ENCODE assay signal across 24 mouse cellular contexts in the genomic region with DNA sequence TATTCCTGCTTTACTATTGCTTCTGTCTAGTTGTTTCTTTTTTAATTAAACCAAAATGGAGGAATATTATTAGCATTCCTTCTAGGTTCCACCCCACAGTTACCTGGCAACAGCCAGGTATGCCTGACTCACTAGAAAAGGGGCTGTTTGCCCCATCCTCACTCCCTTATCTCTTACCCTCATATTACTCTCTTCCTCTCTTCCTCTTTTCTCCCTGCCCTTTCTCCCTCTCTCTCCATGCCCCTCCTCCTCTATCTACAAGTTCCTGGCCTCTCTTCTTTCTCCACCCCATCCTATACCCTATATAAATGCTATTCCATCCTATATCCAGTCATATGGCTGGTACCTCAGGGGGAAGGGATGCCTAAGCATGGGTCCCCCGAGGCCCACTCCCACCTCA.
DNase-seq lines count a peak whose midpoint lies in the region; ATAC-seq and TF ChIP-seq lines count a peak whose summit lies in the region.
"Had no signal": no experiment of that assay in that cellular context is flagged by ENCODE, and none has a peak within 500 bp of the region (broad histone marks: within the 10 kb centered on the region; RNA-seq: fewer than 3 reads in every experiment).

No protein-coding gene starts in this region.

- H3K9me3 ChIP-seq in liver, embryonic 12.5 days (replicated peaks): no peaks in the 10 kb centered on the region; the same call in 1 of the 2 replicates
- no peaks in the 10 kb centered on the region for H3K9me3 ChIP-seq in liver, postnatal 0 days (ENCODE audit: low read length)
- no peaks in the 10 kb centered on the region for H3K9me3 ChIP-seq in G1E (replicated peaks)
- no peaks in the 10 kb centered on the region for H3K9me3 ChIP-seq in MEL (replicated peaks; ENCODE audit: insufficient read depth, low read length)

- no peaks in the 10 kb centered on the region for H3K79me2 ChIP-seq in MEL (ENCODE audit: control insufficient read depth, insufficient read depth, low read length, poor library complexity)

- 0 out of 2 replicates have a peak, but pooled peaks cover 4% of the 10 kb centered on the region for H3K4me1 ChIP-seq in liver, embryonic 12.5 days
- no peaks in the 10 kb centered on the region for H3K4me1 ChIP-seq in liver, postnatal 0 days (ENCODE audit: insufficient read depth)
- peaks cover 13% of the 10 kb centered on the region for H3K4me1 ChIP-seq in G1E (ENCODE audit: insufficient read depth, low read depth, low read length)
- peaks cover 23 to 31% of the 10 kb centered on the region in 2 experiments for H3K4me1 ChIP-seq in MEL (ENCODE audit: control insufficient read depth in 1 of 2, insufficient read depth in 2 of 2, low read length in 2 of 2)

- H3K9ac ChIP-seq in liver, embryonic 12.5 days: no peak overlapping the region
- H3K9ac ChIP-seq in liver, postnatal 0 days (replicated peaks): no peak overlapping the region
- no peak overlapping the region for H3K9ac ChIP-seq in MEL (ENCODE audit: control insufficient read depth, low read depth, low read length, poor library complexity, severe bottlenecking)

- peaks cover 10% of the 10 kb centered on the region for H3K36me3 ChIP-seq in liver, embryonic 12.5 days
- 0 out of 2 replicates have a peak, but pooled peaks cover 2% of the 10 kb centered on the region for H3K36me3 ChIP-seq in liver, postnatal 0 days (replicated peaks; ENCODE audit: insufficient read depth, low read length)
- H3K36me3 ChIP-seq in G1E (replicated peaks): peaks cover 26% of the 10 kb centered on the region
- H3K36me3 ChIP-seq in MEL (ENCODE audit: control insufficient read depth in 1 of 2, insufficient read depth in 2 of 2, low read length in 2 of 2): peaks cover 0 to 38% of the 10 kb centered on the region in 2 experiments; a peak in 2 of 4 replicates

- H3K4me2 ChIP-seq in liver, embryonic 12.5 days: no peak overlapping the region
- no peak overlapping the region for H3K4me2 ChIP-seq in liver, postnatal 0 days (ENCODE audit: low read depth, low read length)

- WGBS in liver, embryonic 12.5 days (ENCODE audit: insufficient replicate concordance): 85% methylated on average over 1 of the region's 1 CpGs
- WGBS in liver, postnatal 0 days (ENCODE audit: insufficient replicate concordance): 79% methylated on average over 1 of the region's 1 CpGs

- no peak for TF ChIP-seq EP300 in liver, postnatal 0 days (IDR thresholded peaks at IDR 0.05; ENCODE audit: low read depth)
- peak; percentile 57 to 63 for TF ChIP-seq EP300 in MEL (IDR thresholded peaks at IDR 0.05; ENCODE audit: low read depth in 1 of 2, low read length in 2 of 2)

- DNase-seq in liver, postnatal 0 days: no peak
- no peak for DNase-seq in G1E (ENCODE audit: low spot score)
- peak; percentile 59 for DNase-seq in MEL (ENCODE audit: low read depth, low spot score)
- peak; percentile 50 for DNase-seq in MEL-GATA-1-ER (ENCODE audit: extremely low read depth, low read depth)
- DNase-seq in cerebellum, postnatal 25 days: no peak
- DNase-seq in left cerebral cortex, adult 9 months (ENCODE audit: low spot score in 2 of 2): no peak
- DNase-seq: adrenal gland, adult 2 months; adrenal gland, adult 8-10 months; adrenal gland, postnatal 10 days; adrenal gland, postnatal 14 days; adrenal gland, postnatal 25 days; adrenal gland, postnatal 36 days; B cell, adult 2 months; cerebellum, adult 11 months; cerebellum, adult 11-12 months; cerebellum, adult 18-20 months; cerebellum, adult 2 months; cerebellum, adult 8-10 months had no signal

- no peaks in the 10 kb centered on the region for H3K27me3 ChIP-seq in liver, embryonic 12.5 days (replicated peaks)
- H3K27me3 ChIP-seq in liver, postnatal 0 days (ENCODE audit: insufficient read depth, low read length): no peaks in the 10 kb centered on the region
- H3K27me3 ChIP-seq in G1E (ENCODE audit: insufficient read depth, low read length) (no peaks in the 10 kb centered on the region), MEL (ENCODE audit: control insufficient read depth in 1 of 2, insufficient read depth in 2 of 2, low read length in 2 of 2) (no peaks in the 10 kb centered on the region)
- H3K27me3 ChIP-seq: CH12.LX, Patski had no signal

- peak; percentile 27; the same call in 1 of the 2 replicates for ATAC-seq in liver, embryonic 12.5 days
- no peak for ATAC-seq in liver, postnatal 0 days
- ATAC-seq in G1E (ENCODE audit: extremely low read depth, insufficient number of reproducible peaks, low FRiP score, poor library complexity, severe bottlenecking): peak; percentile 54; the same call in 1 of the 2 replicates
- no peak for ATAC-seq in erythroid progenitor cell, adult 5-6 weeks (replicated peaks; ENCODE audit: low FRiP score, poor library complexity, severe bottlenecking)
- ATAC-seq: activated CD4-positive, CD25-positive, alpha-beta regulatory T cell, adult 4 months; CD4-positive, CD25-positive, alpha-beta regulatory T cell, adult 4 months; Patski had no signal

- H3K4me3 ChIP-seq in liver, embryonic 12.5 days: no peak overlapping the region
- no peak overlapping the region for H3K4me3 ChIP-seq in liver, postnatal 0 days (ENCODE audit: low read depth, low read length)
- H3K4me3 ChIP-seq in G1E (ENCODE audit: low read depth, low read length) (no peak overlapping the region), MEL (ENCODE audit: control insufficient read depth in 1 of 2, insufficient read depth in 1 of 2, low read depth in 2 of 2, low read length in 2 of 2) (no peak overlapping the region)

- TF ChIP-seq CTCF in liver, postnatal 0 days (IDR thresholded peaks at IDR 0.05; ENCODE audit: low read depth): no peak
- no peak for TF ChIP-seq CTCF in G1E (IDR thresholded peaks at IDR 0.05; ENCODE audit: low read depth, low read length)
- no peak for TF ChIP-seq CTCF in MEL (IDR thresholded peaks at IDR 0.05 in 2 of 3, conservative IDR thresholded peaks at IDR 0.05 in 1 of 3; ENCODE audit: control insufficient read depth in 1 of 3, insufficient read depth in 1 of 3, low read depth in 2 of 3, low read length in 3 of 3, poor library complexity in 1 of 3, severe bottlenecking in 1 of 3)

- no peak for TF ChIP-seq POLR2A in MEL (IDR thresholded peaks at IDR 0.05; ENCODE audit: control insufficient read depth in 1 of 2, insufficient read depth in 1 of 2, low read depth in 1 of 2, low read length in 2 of 2, poor library complexity in 1 of 2)

- no peak overlapping the region for H3K27ac ChIP-seq in liver, embryonic 12.5 days
- H3K27ac ChIP-seq in liver, postnatal 0 days (ENCODE audit: low read depth): no peak overlapping the region
- no peak overlapping the region for H3K27ac ChIP-seq in MEL (ENCODE audit: control insufficient read depth, low read depth, low read length)

- no peak for TF ChIP-seq RAD21 in MEL (IDR thresholded peaks at IDR 0.05; ENCODE audit: low read depth, low read length)

TF ChIP-seq in MEL, 35 proteins besides CTCF, POLR2A, EP300 and RAD21 (continues in another document):
- TF ChIP-seq CHD1 (IDR thresholded peaks at IDR 0.05; ENCODE audit: low read depth, low read length) (no peak), ELF1 (IDR thresholded peaks at IDR 0.05; ENCODE audit: low read depth, low read length) (no peak), E2F4 (IDR thresholded peaks at IDR 0.05; ENCODE audit: borderline replicate concordance, low read depth, low read length) (no peak), RCOR1 (IDR thresholded peaks at IDR 0.05; ENCODE audit: low read depth, low read length) (peak; percentile 33; the same call in 1 of the 2 replicates), POLR2AphosphoS5 (IDR thresholded peaks at IDR 0.05; ENCODE audit: borderline replicate concordance, low read depth, low read length) (no peak), MAZ (IDR thresholded peaks at IDR 0.05; ENCODE audit: low read depth, low read length) (0 out of 2 replicates have a peak, but pooled peaks have one; percentile 30), NRF1 (IDR thresholded peaks at IDR 0.05; ENCODE audit: insufficient read depth, low read depth, low read length, poor library complexity, severe bottlenecking) (no peak), ZMIZ1 (IDR thresholded peaks at IDR 0.05; ENCODE audit: low read depth, low read length) (no peak), MXI1 (IDR thresholded peaks at IDR 0.05; ENCODE audit: low read depth, low read length) (no peak), USF1 (IDR thresholded peaks at IDR 0.05; ENCODE audit: low read depth, low read length) (no peak), MEF2A (IDR thresholded peaks at IDR 0.05; ENCODE audit: extremely low read depth, insufficient replicate concordance, low read depth, low read length, poor library complexity, severe bottlenecking) (no peak), POLR2AphosphoS2 (IDR thresholded peaks at IDR 0.05; ENCODE audit: low read length) (no peak), SMC3 (IDR thresholded peaks at IDR 0.05; ENCODE audit: low read depth, low read length) (no peak), USF2 (IDR thresholded peaks at IDR 0.05; ENCODE audit: borderline replicate concordance in 1 of 2, insufficient read depth in 1 of 2, low read depth in 1 of 2, low read length in 2 of 2) (no peak), SIN3A (IDR thresholded peaks at IDR 0.05; ENCODE audit: low read length) (no peak), ZNF384 (IDR thresholded peaks at IDR 0.05; ENCODE audit: low read depth, low read length) (no peak), UBTF (IDR thresholded peaks at IDR 0.05; ENCODE audit: borderline replicate concordance, insufficient read depth, low read depth, low read length) (no peak), BHLHE40 (IDR thresholded peaks at IDR 0.05; ENCODE audit: borderline replicate concordance, low read depth, low read length) (no peak), JUND (IDR thresholded peaks at IDR 0.05; ENCODE audit: low read depth, low read length) (no peak), MAX (IDR thresholded peaks at IDR 0.05; ENCODE audit: low read length) (no peak), ETS1 (IDR thresholded peaks at IDR 0.05; ENCODE audit: low read depth, low read length) (no peak), TAL1 (IDR thresholded peaks at IDR 0.05; ENCODE audit: low read length) (peak; percentile 19; the same call in 1 of the 2 replicates), ZKSCAN1 (IDR thresholded peaks at IDR 0.05; ENCODE audit: low read depth, low read length) (no peak), KAT2A (conservative IDR thresholded peaks at IDR 0.05; ENCODE audit: low read depth, low read length) (no peak), GABPA (IDR thresholded peaks at IDR 0.05; ENCODE audit: low read depth, low read length) (no peak), MYB (IDR thresholded peaks at IDR 0.05; ENCODE audit: low read depth, low read length) (no peak), TBP (IDR thresholded peaks at IDR 0.05; ENCODE audit: low read depth, low read length) (no peak), CHD2 (IDR thresholded peaks at IDR 0.05; ENCODE audit: low read length) (no peak), HCFC1 (IDR thresholded peaks at IDR 0.05; ENCODE audit: low read depth, low read length) (no peak), NELFE (IDR thresholded peaks at IDR 0.05; ENCODE audit: low read depth, low read length) (no peak), TCF12 (IDR thresholded peaks at IDR 0.05; ENCODE audit: low read depth, low read length) (peak; percentile 39)

Comparison
In these comparisons a context has a peak if more than half of its experiments do, and no peak if none do; other contexts are left out.
1. ATAC-seq: peak in liver, embryonic 12.5 days (single experiment) and G1E (single experiment); none in liver, postnatal 0 days (single experiment) and erythroid progenitor cell, adult 5-6 weeks (single experiment).
2. DNase-seq: peak in MEL (single experiment) and MEL-GATA-1-ER (single experiment); none in liver, postnatal 0 days (single experiment), G1E (single experiment), cerebellum, postnatal 25 days (0 of 2) and left cerebral cortex, adult 9 months (0 of 2).